Mouse (Mus musculus) embryo, embryonic 9.5 days (tissue): Measurements from ENCODE around the gene Zmym6.
"Not testable (repeated sequence)": the region's sequence is repeated elsewhere in the genome, so short reads cannot be mapped to it uniquely, and the experiment has no call there.

Source experiments
- DNase-seq: peaks from one replicate; pipeline ENCODE4 v3.0.0-alpha.2; 2017; ENCODE audit errors: extremely low spot score

Zmym6 gene

GRCm38 (mm10) chr4:127076875-127077548 is at the start of gene Zmym6:
Zmym6 (plus strand) TSS chr4:127077383.
- DNase-seq: peak; percentile 97

- no peak for DNase-seq
These were observed 40.0 kb upstream of the Zmym6 start for GRCm38 (mm10) chr4:127037158-127037557.

- peak; percentile 38 for DNase-seq
These were observed 39.0 kb upstream of the Zmym6 start for GRCm38 (mm10) chr4:127037908-127038827.

GRCm38 (mm10) chr4:127038828-127039349 is 38.3 kb upstream of the Zmym6 start:
- no peak for DNase-seq

GRCm38 (mm10) chr4:127039871-127040483 is 37.2 kb upstream of the Zmym6 start:
- DNase-seq: no peak

- no peak for DNase-seq
These were observed 33.6 kb upstream of the Zmym6 start for GRCm38 (mm10) chr4:127043540-127043939.

- DNase-seq: no peak
These were observed 26.1 kb upstream of the Zmym6 start for GRCm38 (mm10) chr4:127051121-127051520.

GRCm38 (mm10) chr4:127053071-127053470 is 24.1 kb upstream of the Zmym6 start:
- no peak for DNase-seq

GRCm38 (mm10) chr4:127054522-127055198 is 22.5 kb upstream of the Zmym6 start:
- no peak for DNase-seq

GRCm38 (mm10) chr4:127060585-127061290 is 16.4 kb upstream of the Zmym6 start, which contains the start of gene Zmym1:
Zmym1 (minus strand) TSS chr4:127061152.
- peak; percentile 90 for DNase-seq

- DNase-seq: no peak
These were observed 13.1 kb upstream of the Zmym6 start for GRCm38 (mm10) chr4:127064051-127064450.

GRCm38 (mm10) chr4:127074915-127075314 is 2.3 kb upstream of the Zmym6 start:
- no peak for DNase-seq

- DNase-seq: no peak
These were observed 3.6 kb downstream of the Zmym6 start for GRCm38 (mm10) chr4:127080806-127081205.

GRCm38 (mm10) chr4:127083131-127083530 is 5.9 kb downstream of the Zmym6 start:
- DNase-seq: no peak

GRCm38 (mm10) chr4:127085761-127086160 is 8.6 kb downstream of the Zmym6 start:
- no peak for DNase-seq

GRCm38 (mm10) chr4:127091188-127091587 is 14.0 kb downstream of the Zmym6 start:
- DNase-seq: no peak

GRCm38 (mm10) chr4:127095090-127095489 is 17.9 kb downstream of the Zmym6 start:
- DNase-seq: no peak

GRCm38 (mm10) chr4:127099552-127099951 is 22.4 kb downstream of the Zmym6 start:
- DNase-seq: not testable (repeated sequence)

- DNase-seq: no peak
These were observed 30.4 kb downstream of the Zmym6 start for GRCm38 (mm10) chr4:127107566-127107965.

GRCm38 (mm10) chr4:127110570-127110969 is 33.4 kb downstream of the Zmym6 start:
- DNase-seq: no peak

GRCm38 (mm10) chr4:127123391-127123790 is 46.2 kb downstream of the Zmym6 start, which contains the start of gene Tmem35b:
Tmem35b (plus strand) TSS chr4:127123691.
- no peak for DNase-seq
